ENCODE assay signal across 10 mouse cellular contexts in the genomic region with DNA sequence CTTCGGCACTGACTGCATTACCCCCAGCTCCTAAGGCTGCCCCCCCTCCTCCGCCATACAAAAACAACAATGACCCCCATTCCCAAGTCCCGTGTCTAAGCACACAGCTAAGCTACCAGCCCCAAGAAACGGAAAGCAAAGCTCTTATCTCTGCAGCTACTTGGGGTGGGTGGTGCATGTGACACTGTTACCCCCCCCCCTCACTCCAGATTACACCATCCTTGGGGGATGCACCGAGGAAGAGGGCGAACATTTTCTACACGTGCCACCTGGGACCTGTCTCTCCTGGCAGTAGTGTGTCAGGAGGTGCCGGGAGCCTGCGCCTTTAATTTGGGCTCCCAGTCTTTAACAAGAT. TPM values are rescaled to one million over a fixed set of nuclear protein-coding genes. Genes with fewer than 3 reads are reported as not detected.
DNase-seq lines count a peak whose midpoint lies in the region; ATAC-seq lines count a peak whose summit lies in the region.
"Had no signal": no experiment of that assay in that cellular context is flagged by ENCODE, and none has a peak within 500 bp of the region (broad histone marks: within the 10 kb centered on the region; RNA-seq: fewer than 3 reads in every experiment).

No protein-coding gene starts in this region.

- peak overlapping the region; percentile 98 for H3K4me2 ChIP-seq in liver, embryonic 12.5 days

- H3K9me3 ChIP-seq in erythroblast, embryonic 14.5 days (ENCODE audit: control insufficient read depth, low read length), result no peaks in the 10 kb centered on the region
- H3K9me3 ChIP-seq in megakaryocyte, embryonic 14.5 days, result no peaks in the 10 kb centered on the region
- H3K9me3 ChIP-seq in liver, embryonic 12.5 days (replicated peaks), result no peaks in the 10 kb centered on the region

- WGBS in liver, embryonic 12.5 days (ENCODE audit: insufficient replicate concordance), result 26% methylated on average over 9 of the region's 9 CpGs

- peak overlapping the region; percentile 19; the same call in 1 of the 2 replicates for H3K9ac ChIP-seq in liver, embryonic 12.5 days

- H3K36me3 ChIP-seq in erythroblast, embryonic 14.5 days (ENCODE audit: control insufficient read depth), result no peaks in the 10 kb centered on the region
- H3K36me3 ChIP-seq in megakaryocyte, embryonic 14.5 days (replicated peaks; ENCODE audit: low read length), result peaks cover 56% of the 10 kb centered on the region
- no peaks in the 10 kb centered on the region for H3K36me3 ChIP-seq in liver, embryonic 12.5 days

- DNase-seq in spleen, adult 12 weeks (ENCODE audit: low spot score), result no peak
- DNase-seq in frontal cortex, postnatal 25 days (ENCODE audit: low spot score in 2 of 2), result no peak
- DNase-seq: gastrocnemius, postnatal 10 days had no signal

- peaks cover 51% of the 10 kb centered on the region for H3K4me1 ChIP-seq in erythroblast, embryonic 14.5 days (ENCODE audit: control insufficient read depth)
- peaks cover 73% of the 10 kb centered on the region for H3K4me1 ChIP-seq in megakaryocyte, embryonic 14.5 days
- peaks cover 56% of the 10 kb centered on the region for H3K4me1 ChIP-seq in liver, embryonic 12.5 days

- H3K27me3 ChIP-seq in erythroblast, embryonic 14.5 days (ENCODE audit: control insufficient read depth), result peaks cover 86% of the 10 kb centered on the region
- H3K27me3 ChIP-seq in megakaryocyte, embryonic 14.5 days (replicated peaks), result no peaks in the 10 kb centered on the region
- H3K27me3 ChIP-seq in liver, embryonic 12.5 days (replicated peaks), result peaks cover 61% of the 10 kb centered on the region

- no peak for ATAC-seq in erythroblast, adult 5-6 weeks (replicated peaks; ENCODE audit: low FRiP score, poor library complexity, severe bottlenecking)
- ATAC-seq in megakaryocyte, adult 5-6 weeks (ENCODE audit: poor library complexity, severe bottlenecking), result no peak
- ATAC-seq in liver, embryonic 12.5 days, result no peak
- ATAC-seq in granulocyte monocyte progenitor cell, adult 5-6 weeks (replicated peaks; ENCODE audit: poor library complexity, severe bottlenecking), result no peak
- ATAC-seq: activated CD4-positive, CD25-positive, alpha-beta regulatory T cell, adult 4 months had no signal

- 0 out of 2 replicates have a peak overlapping the region, but pooled peaks have one; percentile 20 for H3K27ac ChIP-seq in liver, embryonic 12.5 days

- H3K4me3 ChIP-seq in erythroblast, embryonic 14.5 days (replicated peaks), result peak overlapping the region; percentile 36
- H3K4me3 ChIP-seq in megakaryocyte, embryonic 14.5 days (replicated peaks), result peak overlapping the region; percentile 98
- peak overlapping the region; percentile 89 for H3K4me3 ChIP-seq in liver, embryonic 12.5 days

RNA-seq across cellular contexts. Expression of a gene that starts 1.8 kb away (rescaled TPM):
- polyA plus RNA-seq in erythroblast, embryonic 14.5 days (2012), result 4.3 and 6.3 TPM in 2 replicates
- 3.7 and 10.2 TPM in 2 replicates for total RNA-seq in erythroblast, adult 5-6 weeks (2015; ENCODE audit: low replicate concordance)
- total RNA-seq in erythroblast, adult 5-6 weeks (2017; ENCODE audit: low replicate concordance), result 13.3 and 17.3 TPM in 2 replicates
- 384 and 644 TPM in 2 replicates for polyA plus RNA-seq in megakaryocyte, embryonic 14.5 days (2012; ENCODE audit: insufficient read depth, low replicate concordance)
- total RNA-seq in megakaryocyte, adult 5-6 weeks (2015), result 35.0 and 47.6 TPM in 2 replicates
- 36.2 and 36.5 TPM in 2 replicates for total RNA-seq in megakaryocyte, adult 5-6 weeks (2017)
- 21.7 and 23.1 TPM in 2 replicates for polyA plus RNA-seq in liver, embryonic 12.5 days (2016; fragmentation: Nextera tagmentation; extraction: Ambion mirVana)
- total RNA-seq in granulocyte monocyte progenitor cell, adult 5-6 weeks (2014; fragmentation: Nextera tagmentation), result 28.5 and 33.5 TPM in 2 replicates
- 15.8 and 26.3 TPM in 2 replicates for total RNA-seq in granulocyte monocyte progenitor cell, adult 5-6 weeks (2017)

RNA-seq across cellular contexts. Expression of a gene that starts 20.5 kb away (rescaled TPM):
- polyA plus RNA-seq in erythroblast, embryonic 14.5 days (2012), result 0.50 and 1.6 TPM in 2 replicates
- 3.8 and 5.0 TPM in 2 replicates for total RNA-seq in erythroblast, adult 5-6 weeks (2015; ENCODE audit: low replicate concordance)
- total RNA-seq in erythroblast, adult 5-6 weeks (2017; ENCODE audit: low replicate concordance), result 4.1 and 7.2 TPM in 2 replicates
- 2.6 and 4.2 TPM in 2 replicates for polyA plus RNA-seq in megakaryocyte, embryonic 14.5 days (2012; ENCODE audit: insufficient read depth, low replicate concordance)
- 8.7 and 12.8 TPM in 2 replicates for total RNA-seq in megakaryocyte, adult 5-6 weeks (2015)
- 4.6 and 5.0 TPM in 2 replicates for total RNA-seq in megakaryocyte, adult 5-6 weeks (2017)
- 19.5 and 19.7 TPM in 2 replicates for polyA plus RNA-seq in liver, embryonic 12.5 days (2016; fragmentation: Nextera tagmentation; extraction: Ambion mirVana)
- 26.7 and 28.6 TPM in 2 replicates for total RNA-seq in granulocyte monocyte progenitor cell, adult 5-6 weeks (2014; fragmentation: Nextera tagmentation)
- total RNA-seq in granulocyte monocyte progenitor cell, adult 5-6 weeks (2017), result 5.6 and 8.6 TPM in 2 replicates

RNA-seq across cellular contexts. Expression of a gene that starts 38.7 kb away (rescaled TPM):
- 0.30 and 0.50 TPM in 2 replicates for polyA plus RNA-seq in erythroblast, embryonic 14.5 days (2012)
- total RNA-seq in erythroblast, adult 5-6 weeks (2015; ENCODE audit: low replicate concordance), result 16.3 and 21.7 TPM in 2 replicates
- 4.7 and 9.8 TPM in 2 replicates for total RNA-seq in erythroblast, adult 5-6 weeks (2017; ENCODE audit: low replicate concordance)
- polyA plus RNA-seq in megakaryocyte, embryonic 14.5 days (2012; ENCODE audit: insufficient read depth, low replicate concordance), result 32.9 and 73.3 TPM in 2 replicates
- total RNA-seq in megakaryocyte, adult 5-6 weeks (2015), result 23.4 and 23.8 TPM in 2 replicates
- 14.7 and 19.1 TPM in 2 replicates for total RNA-seq in megakaryocyte, adult 5-6 weeks (2017)
- polyA plus RNA-seq in liver, embryonic 12.5 days (2016; fragmentation: Nextera tagmentation; extraction: Ambion mirVana), result 18.0 and 19.7 TPM in 2 replicates
- total RNA-seq in granulocyte monocyte progenitor cell, adult 5-6 weeks (2014; fragmentation: Nextera tagmentation), result 144 TPM in 2 replicates
- 61.1 and 61.6 TPM in 2 replicates for total RNA-seq in granulocyte monocyte progenitor cell, adult 5-6 weeks (2017)

RNA-seq across cellular contexts. Expression of a gene that starts 40.4 kb away (rescaled TPM):
- polyA plus RNA-seq in erythroblast, embryonic 14.5 days (2012), result 0.01 and 0.02 TPM in 2 replicates
- not detected in 2 replicates for total RNA-seq in erythroblast, adult 5-6 weeks (2015; ENCODE audit: low replicate concordance)
- total RNA-seq in erythroblast, adult 5-6 weeks (2017; ENCODE audit: low replicate concordance), result not detected in 2 replicates
- polyA plus RNA-seq in megakaryocyte, embryonic 14.5 days (2012; ENCODE audit: insufficient read depth, low replicate concordance), result not detected in 2 replicates
- total RNA-seq in megakaryocyte, adult 5-6 weeks (2015), result 0.04 TPM in 1 of 2 replicates, not detected in the other
- total RNA-seq in megakaryocyte, adult 5-6 weeks (2017), result not detected in 2 replicates
- 0.05 TPM in 1 of 2 replicates, not detected in the other for polyA plus RNA-seq in liver, embryonic 12.5 days (2016; fragmentation: Nextera tagmentation; extraction: Ambion mirVana)
- total RNA-seq in granulocyte monocyte progenitor cell, adult 5-6 weeks (2014; fragmentation: Nextera tagmentation), result 1.1 and 3.4 TPM in 2 replicates
- 0.17 and 0.31 TPM in 2 replicates for total RNA-seq in granulocyte monocyte progenitor cell, adult 5-6 weeks (2017)
- polyA plus RNA-seq: activated CD4-positive, CD25-positive, alpha-beta regulatory T cell, adult 4 months had no signal

RNA-seq across cellular contexts. Expression of a gene that starts 43.1 kb away (rescaled TPM):
- 8.9 TPM in 2 replicates for polyA plus RNA-seq in erythroblast, embryonic 14.5 days (2012)
- total RNA-seq in erythroblast, adult 5-6 weeks (2015; ENCODE audit: low replicate concordance), result 48.3 and 48.8 TPM in 2 replicates
- 22.7 and 28.8 TPM in 2 replicates for total RNA-seq in erythroblast, adult 5-6 weeks (2017; ENCODE audit: low replicate concordance)
- polyA plus RNA-seq in megakaryocyte, embryonic 14.5 days (2012; ENCODE audit: insufficient read depth, low replicate concordance), result 36.7 and 120 TPM in 2 replicates
- 81.3 and 83.9 TPM in 2 replicates for total RNA-seq in megakaryocyte, adult 5-6 weeks (2015)
- total RNA-seq in megakaryocyte, adult 5-6 weeks (2017), result 43.0 and 46.5 TPM in 2 replicates
- 84.3 and 85.8 TPM in 2 replicates for polyA plus RNA-seq in liver, embryonic 12.5 days (2016; fragmentation: Nextera tagmentation; extraction: Ambion mirVana)
- 109 and 123 TPM in 2 replicates for total RNA-seq in granulocyte monocyte progenitor cell, adult 5-6 weeks (2014; fragmentation: Nextera tagmentation)
- total RNA-seq in granulocyte monocyte progenitor cell, adult 5-6 weeks (2017), result 67.6 and 77.7 TPM in 2 replicates

Comparison
In these comparisons a context has a peak if more than half of its experiments do, and no peak if none do; other contexts are left out.
1. H3K4me3 ChIP-seq: peak in every context shown above with its lines; median percentile 98 in megakaryocyte, embryonic 14.5 days; 89 in liver, embryonic 12.5 days; 36 in erythroblast, embryonic 14.5 days.